Mouse (Mus musculus) right cerebral cortex, postnatal 10 days (tissue): Measurements from ENCODE around the gene Cyb5r2.

Experiments
- DNase-seq, 2 experiments: peaks; one replicate each; pipeline ENCODE4 v3.0.0; 2021; ENCODE audit warnings: low spot score in 2 of 2

Gene Cyb5r2

DNA sequence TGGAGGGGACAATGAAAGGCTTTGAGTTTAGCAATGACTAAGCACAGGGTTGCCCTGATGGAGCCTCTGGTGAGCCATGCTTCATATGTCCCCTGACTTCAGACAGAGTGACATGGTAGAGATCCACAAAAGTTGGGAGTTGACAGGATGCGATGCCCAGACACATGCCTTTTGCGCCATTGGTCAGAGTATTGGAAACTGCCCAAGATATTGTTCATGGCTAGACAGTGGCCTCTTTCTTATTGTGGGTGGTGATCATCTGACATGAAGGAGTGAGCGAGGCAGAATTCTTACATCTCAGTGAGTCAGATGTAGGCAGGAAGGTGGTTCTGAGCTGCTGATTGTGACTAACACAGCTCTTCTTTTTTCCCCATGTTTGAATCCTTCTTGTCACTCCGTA lies 35.3 kb downstream of the Cyb5r2 start:
- no peak for DNase-seq

DNA sequence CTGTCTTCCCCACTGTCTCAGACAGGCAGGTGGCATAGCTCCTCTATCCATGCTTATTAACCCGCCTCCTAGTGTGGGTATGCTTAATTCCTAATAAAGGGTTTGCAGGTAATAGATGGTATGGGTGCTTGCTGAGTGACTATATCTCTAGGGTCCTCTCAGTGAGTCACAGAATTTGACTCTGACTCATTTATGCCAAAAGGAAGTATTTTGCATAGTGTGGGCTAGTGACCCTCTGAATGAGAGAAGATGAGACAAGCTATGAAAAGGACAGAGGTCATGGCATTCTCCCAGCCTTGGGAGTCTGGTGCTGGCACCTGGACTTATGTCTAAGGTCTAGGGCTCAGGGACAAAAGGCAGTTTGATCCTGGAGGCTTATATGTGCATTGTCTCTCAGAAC lies 37.1 kb downstream of the Cyb5r2 start:
- DNase-seq, result no peak

DNA sequence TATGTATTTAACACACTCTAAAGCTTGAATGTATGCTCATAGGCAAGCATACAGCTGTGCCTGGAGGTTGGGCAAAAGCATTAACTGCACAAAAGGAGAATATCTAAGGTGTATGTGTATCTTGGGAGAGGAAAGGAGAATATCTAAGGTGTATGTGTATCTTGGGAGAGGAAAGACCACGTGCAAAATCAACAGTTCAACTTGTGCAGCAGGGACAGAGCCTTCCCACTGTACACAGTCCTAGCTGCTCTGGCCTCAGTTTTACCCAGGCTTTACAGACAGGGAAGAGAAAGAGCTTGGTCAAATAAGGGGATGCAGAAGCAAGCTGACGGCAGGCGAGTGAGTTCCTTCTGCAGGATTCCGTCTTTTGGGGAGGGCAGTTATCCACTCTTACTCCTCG lies 43.8 kb downstream of the Cyb5r2 start:
- DNase-seq, result no peak

DNA sequence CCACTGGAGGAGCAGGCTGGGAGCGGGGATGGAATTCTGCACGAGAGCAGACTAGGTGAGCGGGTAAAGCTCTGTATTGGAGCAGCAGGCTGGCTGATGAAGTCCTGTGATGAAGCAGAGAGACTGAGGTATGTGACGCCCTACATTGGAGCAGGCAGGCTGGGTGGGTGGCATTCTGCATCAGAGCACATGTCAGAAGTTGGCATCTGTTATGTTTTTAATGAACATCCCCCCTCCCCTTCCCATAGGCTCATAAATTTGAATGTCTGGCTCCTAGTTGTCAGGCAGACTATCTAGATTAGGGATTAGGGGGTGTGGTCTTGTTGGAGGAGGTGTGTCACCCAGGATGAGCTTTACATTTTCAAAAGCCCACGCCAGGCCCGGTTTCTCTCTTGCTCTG lies 45.1 kb downstream of the Cyb5r2 start:
- DNase-seq, result no peak

DNA sequence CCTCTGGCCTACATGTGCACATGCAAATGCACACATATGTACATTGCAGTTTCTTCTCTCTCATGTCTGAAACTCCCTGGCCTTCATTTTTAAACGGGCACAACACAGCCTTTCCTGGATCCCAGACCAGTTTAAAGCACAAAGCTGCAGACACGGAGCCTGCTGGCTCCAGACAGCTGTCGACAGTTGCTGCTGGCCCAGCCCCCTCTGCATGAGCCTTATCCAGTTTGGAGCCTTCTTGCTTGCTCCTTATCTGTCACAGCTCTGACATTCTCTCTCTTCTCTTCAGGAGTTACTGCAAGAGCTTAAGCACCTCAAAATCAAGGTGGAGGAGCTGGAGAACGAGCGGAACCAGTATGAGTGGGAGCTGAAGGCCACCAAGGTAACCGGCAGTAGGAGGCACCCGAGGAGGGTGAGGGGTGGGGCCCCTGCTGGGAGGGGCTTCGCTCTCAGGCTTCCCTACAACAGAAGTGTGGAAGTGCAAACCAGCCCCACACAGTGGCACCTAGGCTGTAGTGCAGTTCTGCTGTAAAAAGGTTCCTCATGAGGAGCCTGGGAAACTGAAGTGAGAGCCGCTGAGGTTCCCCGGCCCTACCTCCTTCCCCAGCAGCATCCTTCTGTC lies 49.2 kb downstream of the Cyb5r2 start:
- peak; percentile 80 to 83 for DNase-seq

DNA sequence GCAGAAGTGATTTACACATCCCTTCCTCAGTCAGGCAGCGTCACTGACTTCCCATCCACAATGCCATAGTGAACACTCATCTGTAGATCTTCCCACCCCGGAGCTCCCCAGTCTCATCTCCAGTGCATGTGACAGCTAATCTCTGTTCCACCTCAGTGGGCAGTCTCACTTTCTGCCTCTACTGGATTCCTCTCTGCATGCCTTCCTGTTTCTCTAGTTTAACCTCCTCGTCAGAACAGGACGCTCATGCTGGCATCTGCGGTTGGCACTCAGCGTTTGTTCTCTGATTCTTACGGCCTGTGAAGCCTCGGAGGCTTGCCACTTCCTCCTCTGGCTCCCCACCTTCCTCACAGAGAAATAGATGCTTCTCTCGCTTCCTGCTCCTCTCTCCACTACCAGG lies 50.2 kb downstream of the Cyb5r2 start:
- DNase-seq, result peak; percentile 26 to 28

DNA sequence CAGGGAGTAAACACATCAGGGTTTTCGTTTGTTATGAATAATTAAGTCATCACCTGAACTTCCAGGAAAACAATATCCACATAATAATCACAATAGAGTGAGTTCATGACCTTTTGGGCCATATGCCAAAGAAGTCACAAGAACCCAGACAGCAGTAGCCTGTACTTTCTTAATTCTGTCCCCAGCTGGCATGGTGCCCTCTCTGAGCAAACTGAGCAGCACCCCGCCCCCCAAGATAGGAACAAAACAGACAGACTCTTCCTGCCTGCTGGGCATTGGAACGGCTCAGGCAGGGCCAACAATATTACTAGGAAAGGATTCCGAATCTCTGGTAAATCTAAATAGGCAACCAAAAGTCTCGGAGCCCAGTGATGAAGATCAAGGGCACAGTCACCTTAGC lies 51.9 kb downstream of the Cyb5r2 start:
- peak in 1 of 2 experiments; percentile 29 for DNase-seq

DNA sequence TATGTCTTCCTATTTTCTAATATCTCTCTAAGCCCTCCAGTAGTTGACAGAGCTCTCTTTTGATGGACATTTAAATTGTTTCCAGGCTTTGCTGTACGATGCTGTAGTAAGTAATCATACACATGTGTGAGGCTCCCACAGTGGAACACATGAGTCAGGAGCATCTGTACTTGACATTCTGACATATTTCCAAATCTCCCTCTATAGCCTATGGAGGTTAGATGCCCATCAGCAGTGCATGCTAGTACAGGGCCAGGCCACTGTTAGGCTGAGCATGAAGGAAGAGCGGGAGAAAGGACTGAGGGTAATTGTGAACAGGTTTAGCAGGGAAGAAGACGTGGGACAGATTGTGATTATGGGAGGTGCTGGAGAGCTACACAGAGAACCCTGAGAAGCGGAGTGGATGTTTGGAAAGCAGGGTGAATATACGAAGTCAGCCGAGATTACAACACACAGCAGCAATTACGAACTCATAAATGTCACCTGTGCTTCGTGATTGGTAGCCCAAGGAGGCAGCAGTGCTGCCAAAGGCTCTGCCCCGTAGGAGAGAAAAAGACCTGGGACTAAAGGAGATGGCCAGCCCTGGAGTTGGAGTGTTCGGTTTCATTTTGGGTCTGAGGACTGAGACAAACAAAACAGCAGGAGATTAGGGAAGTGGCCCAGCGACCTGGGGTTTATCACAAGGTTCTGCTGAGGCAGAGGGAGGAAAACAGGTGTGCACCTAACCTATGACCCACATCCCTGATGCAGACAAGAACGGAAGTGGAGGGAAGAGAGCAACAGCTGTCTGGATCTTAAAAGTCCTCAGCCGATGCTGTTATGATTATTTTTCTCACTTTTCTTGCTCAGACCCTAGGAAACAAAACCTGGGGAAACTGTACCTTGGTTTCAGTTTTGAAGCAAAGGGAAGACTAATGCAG lies 55.1 kb downstream of the Cyb5r2 start:
- no peak for DNase-seq

DNA sequence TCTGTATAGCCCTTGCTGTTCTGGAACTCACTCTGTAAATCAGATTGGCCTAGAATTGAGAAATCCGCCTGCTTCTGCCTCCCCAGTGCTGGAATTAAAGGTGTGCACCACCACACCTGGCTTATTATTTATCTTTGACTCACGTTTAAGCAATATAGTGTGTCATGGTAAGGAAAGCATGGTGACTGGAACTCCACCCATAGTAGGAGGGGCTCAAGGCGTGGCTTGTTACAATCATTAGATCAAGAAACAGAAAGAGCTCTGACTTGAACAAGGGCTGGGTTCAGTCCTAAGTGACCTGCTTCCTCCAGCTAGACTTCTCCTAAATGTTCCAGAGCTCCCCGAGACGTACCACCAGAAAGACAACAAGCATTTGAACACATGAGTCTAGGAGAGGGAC lies 57.2 kb downstream of the Cyb5r2 start:
- no peak for DNase-seq

DNA sequence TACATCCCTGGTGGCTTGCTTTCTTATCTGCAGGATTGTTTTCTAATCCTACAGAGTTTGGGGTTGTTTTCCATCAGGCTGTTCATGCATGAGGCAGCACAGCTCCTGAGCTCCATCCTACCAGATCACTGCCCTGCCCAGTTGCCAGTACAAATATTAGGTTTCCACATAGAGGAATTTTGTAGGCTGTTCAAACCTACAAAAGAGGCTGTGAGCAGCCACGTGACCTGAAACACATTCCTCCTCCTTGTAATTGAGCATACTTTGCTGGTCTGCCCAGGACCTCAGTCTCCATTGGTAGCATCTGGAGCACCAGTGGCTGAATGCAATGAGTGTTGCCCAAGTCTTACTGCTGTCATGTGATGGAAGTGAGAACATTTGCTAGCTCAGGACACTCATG lies 57.9 kb downstream of the Cyb5r2 start:
- DNase-seq, result no peak
